Mouse (Mus musculus) MN1 (cell line): ENCODE measurements around the gene Mdfi.
"Not testable (repeated sequence)": the region's sequence is repeated elsewhere in the genome, so short reads cannot be mapped to it uniquely, and the experiment has no call there.

Experiments used
- DNase-seq: peaks from one replicate; pipeline ENCODE4 v3.0.0-alpha.2; 2016; ENCODE audit warnings: low spot score

Mdfi gene

GRCm38 (mm10) chr17:47834482-47834767, at the start of gene Mdfi:
TSS of gene Mdfi (minus strand) at chr17:47834691.
- DNase-seq, result no peak

- no peak for DNase-seq
Measured at GRCm38 (mm10) chr17:47883099-47883498, 48.6 kb upstream of the Mdfi start.

- no peak for DNase-seq
Measured at GRCm38 (mm10) chr17:47881330-47881729, 46.8 kb upstream of the Mdfi start.

GRCm38 (mm10) chr17:47879207-47879606, 44.7 kb upstream of the Mdfi start:
- DNase-seq, result no peak

- DNase-seq, result peak; percentile 71
Measured at GRCm38 (mm10) chr17:47878378-47879089, 44.0 kb upstream of the Mdfi start.

- DNase-seq, result no peak
Measured at GRCm38 (mm10) chr17:47877715-47878377, 43.4 kb upstream of the Mdfi start.

- peak; percentile 49 for DNase-seq
Measured at GRCm38 (mm10) chr17:47876776-47877714, 42.6 kb upstream of the Mdfi start.

GRCm38 (mm10) chr17:47873341-47873791, 38.9 kb upstream of the Mdfi start:
- DNase-seq, result peak; percentile 89

- no peak for DNase-seq
Measured at GRCm38 (mm10) chr17:47872311-47873011, 38.0 kb upstream of the Mdfi start.

- no peak for DNase-seq
Measured at GRCm38 (mm10) chr17:47869874-47870273, 35.4 kb upstream of the Mdfi start.

GRCm38 (mm10) chr17:47866037-47866436, 31.5 kb upstream of the Mdfi start:
- DNase-seq, result no peak

- peak; percentile 85 for DNase-seq
Measured at GRCm38 (mm10) chr17:47864496-47864895, 30.0 kb upstream of the Mdfi start.

- no peak for DNase-seq
Measured at GRCm38 (mm10) chr17:47863437-47863836, 28.9 kb upstream of the Mdfi start.

GRCm38 (mm10) chr17:47863023-47863422, 28.5 kb upstream of the Mdfi start:
- DNase-seq, result no peak

- no peak for DNase-seq
Measured at GRCm38 (mm10) chr17:47855544-47855943, 21.1 kb upstream of the Mdfi start.

- DNase-seq, result no peak
Measured at GRCm38 (mm10) chr17:47854908-47855307, 20.4 kb upstream of the Mdfi start.

GRCm38 (mm10) chr17:47853760-47854159, 19.3 kb upstream of the Mdfi start:
- no peak for DNase-seq

- DNase-seq, result no peak
Measured at GRCm38 (mm10) chr17:47853336-47853735, 18.8 kb upstream of the Mdfi start.

- DNase-seq, result not testable (repeated sequence)
Measured at GRCm38 (mm10) chr17:47851798-47852360, 17.4 kb upstream of the Mdfi start.

- DNase-seq, result no peak
Measured at GRCm38 (mm10) chr17:47850639-47851314, 16.3 kb upstream of the Mdfi start.

GRCm38 (mm10) chr17:47850035-47850434, 15.5 kb upstream of the Mdfi start:
- DNase-seq, result no peak
